Mouse (Mus musculus) thymus, postnatal 36 days (tissue): ENCODE measurements at regions not wholly inside any gene's neighbourhood (a gene's known extent, or its start where the extent isn't known, plus 50 kb on each side); places are given as distances from the start of the nearest gene placed in this dataset.

Source experiments
- DNase-seq, 2 experiments: peaks; one replicate each; pipeline ENCODE4 v3.0.0; 2022; ENCODE audit warnings: mixed read lengths in 2 of 2

- DNase-seq, result no peak
Observed at GRCm38 (mm10) chr11:18399561-18399960, 445.9 kb upstream of the Etaa1 start.

DNA sequence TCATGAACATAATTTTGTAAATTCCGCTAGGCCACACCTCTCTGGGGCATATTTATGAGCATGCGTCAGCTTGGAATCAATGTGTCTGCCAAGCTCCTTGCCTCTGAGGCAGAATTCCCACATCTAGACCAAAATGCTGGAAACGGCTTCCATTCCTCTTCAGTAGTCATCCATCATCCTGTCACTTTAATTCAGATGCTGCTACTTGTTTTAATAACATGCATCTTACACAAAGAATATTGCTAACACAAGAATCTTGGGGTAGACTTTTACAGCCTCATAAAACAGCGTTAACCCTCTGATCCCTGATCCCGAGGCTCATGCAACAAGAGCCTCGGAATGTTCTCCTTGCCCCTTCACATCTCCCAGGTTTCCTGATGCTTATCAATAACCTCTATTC, 442.7 kb upstream of the Etaa1 start:
- no peak for DNase-seq

DNA sequence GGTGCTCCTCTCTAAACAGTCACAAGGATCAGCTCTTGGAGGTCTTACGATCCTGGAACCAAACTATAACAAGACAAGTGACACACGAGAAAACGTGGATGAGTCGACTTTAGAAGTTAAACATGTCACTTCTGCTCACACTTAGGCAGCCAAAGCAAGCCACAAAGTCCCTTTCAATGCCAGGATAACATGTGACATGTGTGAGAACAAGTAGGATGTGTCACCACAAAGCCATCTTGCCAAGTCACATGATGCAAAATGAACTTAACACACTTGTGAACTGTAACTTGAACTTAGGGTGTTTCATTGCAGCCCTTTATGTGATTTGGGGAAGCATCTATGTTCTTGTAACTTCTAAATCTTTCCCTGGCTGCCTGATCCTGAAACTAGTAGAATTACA, 442.0 kb upstream of the Etaa1 start:
- DNase-seq, result no peak

- DNase-seq, result no peak
Observed at GRCm38 (mm10) chr11:18372813-18373332, 419.2 kb upstream of the Etaa1 start.

GRCm38 (mm10) chr11:18371304-18371703, 417.6 kb upstream of the Etaa1 start:
- no peak for DNase-seq

DNA sequence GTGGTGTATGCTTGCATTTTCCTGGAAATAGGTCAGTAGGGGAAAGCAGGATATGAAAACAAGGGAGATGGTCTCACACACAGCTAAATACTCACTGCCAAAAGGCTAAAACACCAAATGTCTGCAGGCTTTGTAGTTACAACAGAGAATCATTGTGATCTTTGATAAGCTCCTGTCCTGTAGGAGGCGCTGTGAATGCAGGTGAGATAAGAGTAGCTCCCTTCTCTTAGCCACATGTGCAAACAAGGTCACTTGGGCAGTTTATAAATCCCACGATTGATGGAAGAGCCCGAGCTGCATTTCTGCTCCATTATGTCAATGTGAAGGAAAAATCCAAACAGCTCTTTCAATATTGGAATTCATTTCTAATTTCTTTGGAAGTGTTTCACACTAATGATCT, 417.2 kb upstream of the Etaa1 start:
- DNase-seq, result no peak

DNA sequence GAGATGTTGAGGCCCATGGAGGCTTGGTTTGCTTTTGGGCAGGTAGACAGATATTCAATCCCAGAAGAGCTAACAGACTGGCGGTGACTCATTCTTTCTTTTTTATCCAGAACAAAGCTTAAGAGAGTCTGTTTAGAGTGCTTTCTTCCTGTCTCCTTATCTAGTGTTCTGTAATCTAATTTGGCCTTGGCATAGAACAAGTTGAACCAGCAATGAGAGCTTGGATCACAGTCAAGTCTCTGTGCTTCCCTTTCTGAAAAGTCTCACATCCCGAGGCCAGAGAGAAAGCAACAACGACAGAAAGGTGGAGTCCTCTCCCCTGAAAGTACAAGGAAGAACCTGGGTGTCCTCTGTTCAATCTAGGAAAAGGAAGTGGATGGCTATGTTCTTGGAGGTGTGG, 401.2 kb upstream of the Etaa1 start:
- no peak for DNase-seq

DNA sequence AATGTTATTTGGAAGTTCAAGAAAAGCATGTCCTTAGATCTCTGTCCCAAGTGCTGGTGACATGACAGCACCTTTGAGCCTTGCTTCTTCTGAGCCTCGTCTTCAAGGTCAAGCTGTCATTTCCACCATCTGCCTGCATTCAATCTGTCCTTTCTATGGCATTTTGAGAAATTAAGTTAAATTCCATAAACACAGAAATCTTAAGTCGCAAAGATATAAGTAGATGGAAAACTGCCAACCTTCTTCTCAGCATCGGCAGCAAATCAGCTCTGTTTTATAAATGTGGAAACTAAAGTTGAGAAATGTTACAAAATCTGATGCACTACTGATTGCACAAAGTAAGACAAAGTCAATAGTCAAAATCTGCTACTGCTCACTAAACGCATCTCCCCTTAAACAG, 400.5 kb upstream of the Etaa1 start:
- DNase-seq, result no peak

GRCm38 (mm10) chr11:18347841-18348240, 394.2 kb upstream of the Etaa1 start:
- DNase-seq, result no peak

- DNase-seq, result no peak
Observed at GRCm38 (mm10) chr11:18313510-18314301, 360.0 kb upstream of the Etaa1 start.

DNA sequence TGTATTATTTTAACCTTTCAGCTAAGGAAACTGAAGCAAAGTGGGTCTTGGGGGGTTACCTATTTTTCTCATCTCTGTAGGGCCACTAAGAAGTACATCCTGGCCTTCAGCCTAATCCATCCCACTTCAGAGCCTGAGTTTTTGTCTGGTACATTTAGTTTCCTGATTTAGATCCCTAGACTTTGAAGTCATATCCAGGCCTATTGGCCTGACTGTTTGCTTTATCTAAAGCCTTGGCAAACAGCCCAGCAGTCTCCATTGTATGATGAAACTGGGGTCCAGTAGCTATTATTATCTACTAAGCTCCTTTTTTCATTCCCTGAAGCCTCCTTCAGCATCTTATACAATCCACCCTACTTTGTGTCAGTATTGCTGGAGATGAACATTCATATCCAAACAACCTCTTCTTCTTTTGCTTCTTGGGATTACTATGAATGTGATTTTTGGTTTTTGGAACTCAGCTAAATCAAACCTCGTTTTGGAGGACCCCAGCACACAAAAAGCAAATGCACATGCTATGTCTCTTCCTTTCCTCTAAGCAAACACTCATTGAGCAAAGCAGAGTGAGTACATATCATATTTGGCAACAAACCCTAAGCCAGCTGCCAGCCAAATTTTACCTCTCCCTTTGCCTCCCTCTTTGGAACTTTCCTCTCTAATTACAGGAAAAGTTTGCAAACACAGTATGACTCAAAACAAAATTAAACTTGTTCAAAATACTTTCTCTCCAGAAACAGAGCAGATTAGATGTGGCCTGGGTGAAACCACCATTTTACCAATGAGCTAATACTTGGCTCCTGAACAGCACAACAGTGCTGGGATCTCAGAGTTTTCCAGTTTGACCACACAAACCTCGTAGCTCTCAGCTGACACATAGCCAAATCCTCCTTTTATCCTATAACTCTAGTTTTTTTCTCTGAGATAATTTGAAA, 342.8 kb upstream of the Etaa1 start:
- no peak for DNase-seq

- DNase-seq, result no peak
Observed at GRCm38 (mm10) chr11:18278585-18279136, 325.0 kb upstream of the Etaa1 start.

DNA sequence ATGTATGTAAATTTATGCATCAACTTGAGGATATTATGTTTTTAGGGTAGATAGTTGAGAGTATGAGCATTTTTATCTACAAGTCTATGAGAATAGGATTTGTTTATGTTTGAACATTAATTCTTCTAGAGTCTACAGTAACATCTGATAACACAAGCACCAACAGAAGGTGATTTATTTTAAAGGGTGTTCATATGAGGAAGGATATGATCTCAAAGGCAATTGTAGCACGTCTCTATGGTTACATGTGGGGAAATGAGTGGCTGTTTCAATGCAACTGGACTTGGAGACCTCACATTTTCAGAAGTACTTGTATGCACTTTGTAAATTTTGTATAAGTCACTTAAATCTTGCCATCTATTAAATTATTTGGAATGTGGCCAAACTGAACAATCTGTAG, 318.7 kb upstream of the Etaa1 start:
- no peak for DNase-seq

DNA sequence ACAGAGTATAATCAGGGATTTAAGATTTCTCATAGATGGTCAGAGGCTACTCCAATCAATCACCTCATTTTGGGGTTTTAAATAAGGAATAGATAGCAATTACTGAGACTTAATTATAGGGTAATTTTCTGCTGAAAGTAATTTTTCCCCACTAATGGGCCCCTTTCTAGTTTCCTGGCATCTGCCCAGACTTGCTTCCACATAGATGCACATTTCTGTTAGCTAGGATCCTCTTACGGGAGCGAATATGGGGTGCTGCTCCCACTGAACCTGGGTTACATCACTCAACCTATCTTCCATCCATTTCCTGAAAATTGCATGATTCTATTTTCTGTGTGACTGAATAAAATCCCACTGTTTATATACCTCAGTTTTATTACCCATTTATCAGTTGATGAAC, 312.5 kb upstream of the Etaa1 start:
- DNase-seq, result no peak

DNA sequence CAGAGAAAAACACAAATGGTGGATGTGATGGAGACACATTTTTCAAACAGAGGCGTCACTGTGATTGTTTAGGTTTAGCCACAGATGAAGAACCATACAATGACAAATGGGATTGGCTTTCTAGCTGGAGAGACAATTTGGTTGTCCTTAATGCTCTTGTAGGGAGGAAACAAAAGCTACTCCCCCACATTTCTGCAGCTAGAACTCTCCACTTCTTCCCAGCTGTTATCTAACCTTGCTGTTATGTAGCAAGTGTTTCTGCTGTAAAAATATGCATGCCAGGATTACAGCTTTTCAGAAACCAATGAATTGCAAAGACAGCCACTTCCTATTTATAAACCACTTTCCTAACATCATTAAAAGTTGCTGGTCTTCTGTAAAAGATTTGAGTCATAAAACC, 309.2 kb upstream of the Etaa1 start:
- DNase-seq, result no peak

DNA sequence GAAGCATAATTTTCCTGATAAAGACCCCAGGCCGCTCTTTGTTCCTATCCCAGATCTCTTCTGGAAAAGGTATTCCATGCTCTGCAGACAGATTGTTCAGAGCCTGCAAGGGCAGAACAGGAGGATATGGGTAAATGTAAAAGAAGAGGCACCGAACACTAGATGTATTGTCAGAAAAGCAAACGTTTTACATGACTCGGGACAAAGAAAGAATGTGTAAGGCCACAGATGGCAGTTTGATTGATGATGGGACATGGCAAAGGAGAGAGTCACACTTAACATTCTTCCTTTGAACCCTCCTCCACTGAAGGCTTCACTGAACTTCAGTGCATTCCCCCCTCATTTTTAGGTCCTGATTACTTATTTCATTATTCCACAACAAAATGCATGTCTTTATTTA, 295.6 kb upstream of the Etaa1 start:
- DNase-seq, result no peak

DNA sequence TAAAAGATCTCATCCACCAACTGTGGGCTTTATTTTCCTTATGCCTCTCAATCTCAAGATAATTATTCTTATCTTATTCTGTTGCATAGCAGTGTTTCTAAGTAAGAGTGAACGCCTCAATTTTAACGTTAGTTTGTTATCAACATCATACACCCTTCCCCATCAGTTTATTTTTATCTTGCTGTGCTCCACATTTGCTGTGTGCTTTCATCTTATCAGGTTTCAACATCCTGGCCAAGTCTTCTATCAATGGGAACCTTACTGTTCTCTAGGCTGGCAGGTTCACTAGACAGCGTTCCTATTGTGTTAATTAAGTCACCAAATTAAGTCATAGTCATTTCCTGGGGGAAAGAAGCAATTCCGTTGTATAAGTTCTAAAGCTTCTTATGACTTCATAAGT, 263.1 kb upstream of the Etaa1 start:
- no peak for DNase-seq

DNA sequence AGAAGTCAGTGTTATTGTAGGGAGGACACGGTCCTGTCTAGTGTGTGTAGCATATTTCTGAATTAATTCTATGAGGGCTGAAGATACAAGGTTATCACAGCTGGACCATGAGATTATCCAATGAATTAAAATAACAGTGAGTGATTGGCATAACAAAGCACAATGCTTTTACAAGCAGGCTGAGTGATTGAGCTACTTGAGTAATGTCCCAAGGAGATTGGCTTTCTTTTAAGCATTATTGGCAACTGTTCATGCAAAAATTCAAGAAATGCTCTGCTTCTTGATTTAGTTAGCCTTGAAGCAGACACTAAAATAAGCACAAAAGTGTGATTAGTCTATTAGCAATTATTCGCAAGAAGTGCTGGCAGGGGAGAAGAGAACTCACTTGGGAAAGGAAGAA, 219.4 kb upstream of the Etaa1 start:
- DNase-seq, result no peak

DNA sequence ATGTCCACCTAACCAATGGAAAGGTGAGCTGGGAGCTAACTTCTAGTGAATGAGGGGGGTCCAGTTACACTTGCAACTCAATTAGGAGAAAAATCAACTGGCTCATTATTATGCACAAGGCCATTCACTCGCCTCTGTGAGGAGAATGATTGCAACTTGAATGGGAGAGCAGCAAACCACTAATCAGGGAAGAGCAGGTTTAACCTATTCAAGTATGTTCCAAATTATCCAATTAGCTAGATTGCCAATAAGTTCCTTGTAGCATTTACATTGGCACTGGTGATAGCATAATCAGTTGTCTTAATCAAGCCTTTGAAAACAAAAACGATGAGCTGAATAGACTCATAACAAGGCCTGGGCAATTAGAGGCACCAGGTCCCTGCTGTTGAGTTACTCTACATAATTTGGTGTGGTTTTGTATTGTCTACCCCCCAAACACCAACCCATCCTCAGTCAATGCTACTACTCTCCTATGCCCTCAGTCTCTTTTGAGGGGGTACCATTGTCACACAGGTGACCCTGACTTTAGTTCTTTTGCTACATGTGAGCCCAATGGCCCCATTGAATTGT, 217.6 kb upstream of the Etaa1 start:
- no peak for DNase-seq

DNA sequence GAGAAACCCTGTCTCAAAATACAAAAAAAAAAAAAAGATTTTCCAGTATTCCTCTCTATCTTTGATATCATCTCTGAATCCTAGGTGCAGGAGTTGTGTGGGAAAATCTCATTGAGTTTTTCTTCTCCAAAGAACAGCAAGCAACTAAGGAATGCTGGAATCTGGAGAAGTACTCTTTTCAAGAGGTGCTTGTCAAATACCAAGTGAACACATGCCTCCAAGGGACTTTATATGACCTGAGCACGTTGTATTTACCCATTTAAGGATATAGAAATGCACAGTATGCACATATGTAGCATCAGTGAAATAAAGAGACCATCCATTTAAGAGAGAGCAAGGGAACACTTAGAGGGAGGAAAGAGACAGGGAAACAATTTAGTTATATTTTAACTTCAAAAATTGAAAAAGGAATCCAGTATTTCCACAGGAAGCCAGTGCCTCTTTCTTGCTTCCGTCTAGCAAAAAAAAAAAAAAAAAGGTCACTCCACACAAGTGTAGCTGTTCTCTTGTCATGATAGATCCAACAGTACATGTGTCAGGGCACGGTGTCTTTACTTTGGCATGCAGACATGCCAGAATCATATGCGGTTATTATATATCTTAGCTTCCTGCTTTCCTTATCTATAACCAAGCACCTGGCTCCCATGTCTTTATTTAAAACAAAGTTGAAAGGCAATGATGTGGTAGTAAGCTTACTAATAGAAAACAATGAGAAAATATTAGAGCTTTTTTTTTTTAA, 212.1 kb upstream of the Etaa1 start:
- DNase-seq, result no peak

DNA sequence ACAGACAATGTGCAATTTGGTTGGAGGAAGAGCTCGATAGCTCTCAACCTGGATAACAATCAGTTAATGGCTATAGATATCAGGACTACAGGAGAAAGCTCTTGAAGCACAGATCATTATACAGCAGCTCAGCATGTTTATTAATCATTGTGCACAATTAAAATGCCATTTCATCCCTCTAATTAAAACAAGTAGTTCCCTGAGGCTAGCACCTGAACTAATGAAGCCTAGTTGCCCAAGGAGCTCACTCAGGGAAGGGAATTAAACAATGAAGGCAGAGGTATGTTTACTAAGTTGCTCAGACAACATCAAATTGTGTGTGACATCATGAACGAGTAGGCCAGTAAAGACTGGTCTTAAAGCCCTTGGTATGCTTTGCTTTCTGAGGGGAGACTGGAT, 210.3 kb upstream of the Etaa1 start:
- no peak for DNase-seq
